14 mouse cellular contexts compared by ENCODE assay signal in the genomic region with DNA sequence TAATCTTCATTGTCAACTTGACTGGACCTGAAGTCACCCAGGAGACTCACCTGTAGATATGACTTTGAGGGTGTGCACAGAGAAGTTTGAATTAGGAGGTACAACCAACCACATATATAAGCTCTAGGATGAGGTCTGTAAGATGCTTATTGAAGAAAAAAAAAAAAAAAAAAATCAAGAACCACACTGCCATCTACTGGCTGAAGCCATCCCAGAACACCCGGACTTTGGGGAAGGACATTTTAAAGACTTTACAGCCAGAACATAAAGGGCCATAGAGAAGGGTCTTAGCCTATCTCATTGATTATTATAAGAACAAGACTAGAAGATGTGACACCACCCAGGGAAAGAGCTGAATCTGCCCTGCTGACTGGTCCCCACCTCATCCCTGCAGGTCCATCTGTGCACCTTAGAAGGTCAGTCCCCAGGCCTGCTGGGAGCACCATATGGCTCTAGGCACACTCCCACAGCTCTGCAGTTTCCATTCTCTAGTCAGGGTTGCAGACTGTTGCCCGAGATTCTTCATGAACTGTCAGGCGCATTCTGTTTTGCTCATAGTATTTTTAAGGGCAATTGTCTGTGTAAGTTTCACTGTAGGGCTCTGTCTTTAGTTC. TPM values are rescaled to one million over a fixed set of nuclear protein-coding genes. Genes with fewer than 3 reads are reported as not detected.
DNase-seq lines count a peak whose midpoint lies in the region; ATAC-seq and TF ChIP-seq lines count a peak whose summit lies in the region.
"Had no signal": no experiment of that assay in that cellular context is flagged by ENCODE, and none has a peak within 500 bp of the region (broad histone marks: within the 10 kb centered on the region; RNA-seq: fewer than 3 reads in every experiment).

No protein-coding gene starts in this region.

- no peak overlapping the region for H3K4me3 ChIP-seq in hindbrain, postnatal 0 days (ENCODE audit: low read length)
- H3K4me3 ChIP-seq in hindbrain, embryonic 14.5 days (replicated peaks; ENCODE audit: low read length), result no peak overlapping the region
- no peak overlapping the region for H3K4me3 ChIP-seq in macrophage (ENCODE audit: inconsistent target)
- H3K4me3 ChIP-seq: forebrain, embryonic 15.5 days; megakaryocyte, embryonic 14.5 days had no signal

- peaks cover 14% of the 10 kb centered on the region for H3K79me2 ChIP-seq in macrophage (ENCODE audit: inconsistent target)

- peak; percentile 49 for DNase-seq in hindbrain, postnatal 0 days (ENCODE audit: low spot score)
- no peak for DNase-seq in hindbrain, embryonic 14.5 days (ENCODE audit: low spot score)
- DNase-seq in A20 (ENCODE audit: low read depth, low spot score), result peak; percentile 62
- peak; percentile 98 for DNase-seq in brain, adult 2 months (ENCODE audit: low read depth, low spot score)
- DNase-seq in ovary, adult 18-20 months (ENCODE audit: low spot score), result no peak
- DNase-seq in right cerebral cortex, postnatal 25 days, result no peak
- no peak for DNase-seq in gastrocnemius, postnatal 25 days
- DNase-seq: kidney, adult 8-10 months had no signal

- no peak for ATAC-seq in hindbrain, postnatal 0 days
- no peak for ATAC-seq in hindbrain, embryonic 14.5 days (ENCODE audit: low FRiP score)
- ATAC-seq: forebrain, embryonic 15.5 days had no signal

- WGBS in hindbrain, postnatal 0 days, result 38% methylated on average over 3 of the region's 3 CpGs
- 45% methylated on average over 3 of the region's 3 CpGs for WGBS in hindbrain, embryonic 14.5 days
- 38% methylated on average over 3 of the region's 3 CpGs for WGBS in macrophage (ENCODE audit: missing documents)

- TF ChIP-seq CTCF in hindbrain, postnatal 0 days (IDR thresholded peaks at IDR 0.05; ENCODE audit: low read depth), result peak; percentile 53

- no peaks in the 10 kb centered on the region for H3K9me3 ChIP-seq in hindbrain, postnatal 0 days (ENCODE audit: low read length)
- no peaks in the 10 kb centered on the region for H3K9me3 ChIP-seq in hindbrain, embryonic 14.5 days (ENCODE audit: control insufficient read depth, low read length)
- H3K9me3 ChIP-seq: forebrain, embryonic 15.5 days; megakaryocyte, embryonic 14.5 days had no signal

- H3K4me1 ChIP-seq in hindbrain, postnatal 0 days (ENCODE audit: insufficient read depth, low read length), result no peaks in the 10 kb centered on the region
- no peaks in the 10 kb centered on the region for H3K4me1 ChIP-seq in hindbrain, embryonic 14.5 days (replicated peaks; ENCODE audit: control insufficient read depth, insufficient read depth, low read length)
- H3K4me1 ChIP-seq: forebrain, embryonic 15.5 days had no signal

- no peak overlapping the region for H3K27ac ChIP-seq in hindbrain, postnatal 0 days
- H3K27ac ChIP-seq in hindbrain, embryonic 14.5 days, result no peak overlapping the region
- H3K27ac ChIP-seq in macrophage, result peak overlapping the region; percentile 91
- H3K27ac ChIP-seq: forebrain, embryonic 15.5 days had no signal

- H3K36me3 ChIP-seq in hindbrain, postnatal 0 days (ENCODE audit: insufficient read depth, low read length), result no peaks in the 10 kb centered on the region
- H3K36me3 ChIP-seq in hindbrain, embryonic 14.5 days (replicated peaks; ENCODE audit: control insufficient read depth, insufficient read depth), result no peaks in the 10 kb centered on the region
- no peaks in the 10 kb centered on the region for H3K36me3 ChIP-seq in macrophage (ENCODE audit: inconsistent target)
- H3K36me3 ChIP-seq: forebrain, embryonic 15.5 days had no signal

- no peaks in the 10 kb centered on the region for H3K27me3 ChIP-seq in hindbrain, postnatal 0 days (ENCODE audit: insufficient read depth, low read length)
- no peaks in the 10 kb centered on the region for H3K27me3 ChIP-seq in hindbrain, embryonic 14.5 days (ENCODE audit: control insufficient read depth, insufficient read depth, low read length)
- H3K27me3 ChIP-seq: forebrain, embryonic 15.5 days had no signal

- H3K9ac ChIP-seq in hindbrain, postnatal 0 days (replicated peaks; ENCODE audit: low read length), result no peak overlapping the region
- H3K9ac ChIP-seq in hindbrain, embryonic 14.5 days, result no peak overlapping the region
- H3K9ac ChIP-seq: forebrain, embryonic 15.5 days had no signal

- no peak overlapping the region for H3K4me2 ChIP-seq in hindbrain, postnatal 0 days (ENCODE audit: low read depth, low read length)
- H3K4me2 ChIP-seq in hindbrain, embryonic 14.5 days (replicated peaks), result no peak overlapping the region
- H3K4me2 ChIP-seq: forebrain, embryonic 15.5 days had no signal

RNA-seq across cellular contexts. Expression of a gene that starts 1.2 kb away (rescaled TPM):
- total RNA-seq in hindbrain, postnatal 0 days (2014; rRNA removed), result not detected in 2 replicates
- polyA plus RNA-seq in hindbrain, postnatal 0 days (2015; fragmentation: Nextera tagmentation; extraction: Ambion mirVana), result not detected in 2 replicates
- not detected in 2 replicates for polyA plus RNA-seq in hindbrain, embryonic 14.5 days (2014; fragmentation: Nextera tagmentation; extraction: Ambion mirVana)
- 100 to 1,000 TPM in 5 of 26 experiments, 10 to 100 TPM in 21; 11.0 to 163 (median 62.6) TPM for total RNA-seq in macrophage (2018; cell fraction: chromatin; rRNA removed)
- 100 to 1,000 TPM; 372 to 721 (median 507) TPM for total RNA-seq in macrophage (2018; cell fraction: cytosol; rRNA removed)
- total RNA-seq in macrophage (2018; cell fraction: nucleus; rRNA removed), result 100 to 1,000 TPM in 25 of 26 experiments, 10 to 100 TPM in 1; 38.0 to 419 (median 221) TPM
- 341 to 1,001 TPM (median 699 TPM) in 3 replicates for polyA plus RNA-seq in macrophage (2018)
- 1 to 10 TPM; 1.2 to 3.7 TPM for total RNA-seq in gastrocnemius, postnatal 25 days (2021)
- polyA plus RNA-seq: forebrain, embryonic 15.5 days; heart, embryonic 16.5 days; limb, embryonic 11.5 days had no signal

RNA-seq across cellular contexts. Expression of a gene that starts 11.8 kb away (rescaled TPM):
- not detected in 2 replicates for total RNA-seq in hindbrain, postnatal 0 days (2014; rRNA removed)
- polyA plus RNA-seq in hindbrain, postnatal 0 days (2015; fragmentation: Nextera tagmentation; extraction: Ambion mirVana), result not detected in 2 replicates
- polyA plus RNA-seq in hindbrain, embryonic 14.5 days (2014; fragmentation: Nextera tagmentation; extraction: Ambion mirVana), result not detected in 2 replicates
- 10 to 100 TPM in 7 of 26 experiments, 1 to 10 TPM in 12, not detected in 7; 1.9 to 25.1 (median 6.3) TPM for total RNA-seq in macrophage (2018; cell fraction: chromatin; rRNA removed)
- total RNA-seq in macrophage (2018; cell fraction: cytosol; rRNA removed), result 10 to 100 TPM; 24.2 to 76.5 (median 45.6) TPM
- total RNA-seq in macrophage (2018; cell fraction: nucleus; rRNA removed), result 10 to 100 TPM in 20 of 26 experiments, 1 to 10 TPM in 5, not detected in 1; 1.9 to 51.3 (median 29.2) TPM
- 8.7 to 52.5 TPM (median 20.9 TPM) in 3 replicates for polyA plus RNA-seq in macrophage (2018)
- total RNA-seq in gastrocnemius, postnatal 25 days (2021), result 1 to 10 TPM in 1 of 2 experiments, not detected in 1; 3.5 TPM
- polyA plus RNA-seq: forebrain, embryonic 15.5 days; heart, embryonic 16.5 days; limb, embryonic 11.5 days had no signal

RNA-seq across cellular contexts. Expression of a gene that starts 12.6 kb away (rescaled TPM):
- total RNA-seq in hindbrain, postnatal 0 days (2014; rRNA removed), result not detected in 2 replicates
- 0.09 and 0.14 TPM in 2 replicates for polyA plus RNA-seq in hindbrain, postnatal 0 days (2015; fragmentation: Nextera tagmentation; extraction: Ambion mirVana)
- polyA plus RNA-seq in hindbrain, embryonic 14.5 days (2014; fragmentation: Nextera tagmentation; extraction: Ambion mirVana), result 0.16 TPM in 1 of 2 replicates, not detected in the other
- 1 to 10 TPM in 13 of 26 experiments, not detected in 13; 1.1 to 5.0 (median 2.8) TPM for total RNA-seq in macrophage (2018; cell fraction: chromatin; rRNA removed)
- 10 to 100 TPM in 13 of 26 experiments, under 1 TPM in 13; 0.13 to 26.6 (median 5.3) TPM for total RNA-seq in macrophage (2018; cell fraction: cytosol; rRNA removed)
- 10 to 100 TPM in 7 of 26 experiments, 1 to 10 TPM in 7, under 1 TPM in 3, not detected in 9; 0.28 to 30.9 (median 9.5) TPM for total RNA-seq in macrophage (2018; cell fraction: nucleus; rRNA removed)
- 0.23 to 1.8 TPM (median 0.40 TPM) in 3 replicates for polyA plus RNA-seq in macrophage (2018)
- total RNA-seq in gastrocnemius, postnatal 25 days (2021), result not detected
- polyA plus RNA-seq: forebrain, embryonic 15.5 days; heart, embryonic 16.5 days; limb, embryonic 11.5 days; testis, adult 2 months had no signal

RNA-seq across cellular contexts. Expression of a gene that starts 22.6 kb away (rescaled TPM):
- not detected in 2 replicates for total RNA-seq in hindbrain, postnatal 0 days (2014; rRNA removed)
- polyA plus RNA-seq in hindbrain, postnatal 0 days (2015; fragmentation: Nextera tagmentation; extraction: Ambion mirVana), result not detected in 2 replicates
- polyA plus RNA-seq in hindbrain, embryonic 14.5 days (2014; fragmentation: Nextera tagmentation; extraction: Ambion mirVana), result not detected in 2 replicates
- total RNA-seq in macrophage (2018; cell fraction: chromatin; rRNA removed), result 10 to 100 TPM in 19 of 26 experiments, 1 to 10 TPM in 5, not detected in 2; 2.3 to 37.8 (median 14.7) TPM
- 10 to 100 TPM; 27.8 to 85.6 (median 43.7) TPM for total RNA-seq in macrophage (2018; cell fraction: cytosol; rRNA removed)
- total RNA-seq in macrophage (2018; cell fraction: nucleus; rRNA removed), result 10 to 100 TPM in 25 of 26 experiments, not detected in 1; 11.3 to 69.6 (median 35.1) TPM
- polyA plus RNA-seq in macrophage (2018), result 22.8 to 58.2 TPM (median 33.8 TPM) in 3 replicates
- not detected for total RNA-seq in gastrocnemius, postnatal 25 days (2021)
- polyA plus RNA-seq: forebrain, embryonic 15.5 days; heart, embryonic 16.5 days; limb, embryonic 11.5 days had no signal

RNA-seq across cellular contexts. Expression of a gene that starts 33.4 kb away (rescaled TPM):
- not detected in 2 replicates for total RNA-seq in hindbrain, postnatal 0 days (2014; rRNA removed)
- polyA plus RNA-seq in hindbrain, postnatal 0 days (2015; fragmentation: Nextera tagmentation; extraction: Ambion mirVana), result not detected in 2 replicates
- not detected in 2 replicates for polyA plus RNA-seq in hindbrain, embryonic 14.5 days (2014; fragmentation: Nextera tagmentation; extraction: Ambion mirVana)
- total RNA-seq in macrophage (2018; cell fraction: chromatin; rRNA removed), result 10 to 100 TPM in 13 of 26 experiments, 1 to 10 TPM in 10, under 1 TPM in 1, not detected in 2; 0.62 to 33.7 (median 10.2) TPM
- total RNA-seq in macrophage (2018; cell fraction: cytosol; rRNA removed), result 1 to 10 TPM in 18 of 26 experiments, under 1 TPM in 8; 0.19 to 4.7 (median 1.7) TPM
- 10 to 100 TPM in 19 of 26 experiments, 1 to 10 TPM in 5, under 1 TPM in 1, not detected in 1; 0.98 to 31.4 (median 15.7) TPM for total RNA-seq in macrophage (2018; cell fraction: nucleus; rRNA removed)
- 0.44 to 2.5 TPM (median 1.1 TPM) in 3 replicates for polyA plus RNA-seq in macrophage (2018)
- not detected for total RNA-seq in gastrocnemius, postnatal 25 days (2021)
- polyA plus RNA-seq: forebrain, embryonic 15.5 days; heart, embryonic 16.5 days; limb, embryonic 11.5 days; testis, adult 2 months had no signal

Comparison
In these comparisons a context has a peak if more than half of its experiments do, and no peak if none do; other contexts are left out.
1. DNase-seq: peak in hindbrain, postnatal 0 days (single experiment), A20 (single experiment) and brain, adult 2 months (single experiment); none in hindbrain, embryonic 14.5 days (single experiment), ovary, adult 18-20 months (single experiment), right cerebral cortex, postnatal 25 days (single experiment) and gastrocnemius, postnatal 25 days (single experiment).
2. RNA of a gene that starts 1.2 kb away (polyA plus RNA-seq): 341 to 1,001 TPM in macrophage; not detected in hindbrain, postnatal 0 days and not detected in hindbrain, embryonic 14.5 days; every median in the first group is over 100 times any median in the second.